Mouse (Mus musculus) natural killer cell, adult 2 months (primary cell): Measurements from ENCODE around the gene Csk.

Experiments used
- DNase-seq, 2 experiments: peaks; one replicate each; pipeline ENCODE4 v3.0.0; 2022; ENCODE audit warnings: low spot score in 2 of 2

The Csk gene

GRCm38 (mm10) chr9:57657843-57658242 lies 4.4 kb upstream of the Csk start:
- no peak for DNase-seq

GRCm38 (mm10) chr9:57656631-57657350 lies 3.4 kb upstream of the Csk start:
- no peak for DNase-seq

GRCm38 (mm10) chr9:57655749-57656148 lies 2.3 kb upstream of the Csk start:
- peak; percentile 91 to 96 for DNase-seq

GRCm38 (mm10) chr9:57654966-57655365 lies 1.5 kb upstream of the Csk start:
- no peak for DNase-seq

- DNase-seq, result no peak
Observed at GRCm38 (mm10) chr9:57652855-57653254, 576 bp downstream of the Csk start.

GRCm38 (mm10) chr9:57652351-57652750 lies 1.1 kb downstream of the Csk start:
- DNase-seq, result no peak

- peak; percentile 63 to 76 for DNase-seq
Observed at GRCm38 (mm10) chr9:57650786-57651311, 2.6 kb downstream of the Csk start.

- no peak for DNase-seq
Observed at GRCm38 (mm10) chr9:57650130-57650785, 3.2 kb downstream of the Csk start.

- no peak for DNase-seq
Observed at GRCm38 (mm10) chr9:57647286-57648108, 5.9 kb downstream of the Csk start.

- DNase-seq, result peak; percentile 64 to 72
Observed at GRCm38 (mm10) chr9:57646551-57647103, 6.8 kb downstream of the Csk start.

- peak; percentile 91 to 93 for DNase-seq
Observed at GRCm38 (mm10) chr9:57644944-57645893, 8.2 kb downstream of the Csk start.

- DNase-seq, result no peak
Observed at GRCm38 (mm10) chr9:57644442-57644943, 8.9 kb downstream of the Csk start.

- peak; percentile 44 to 50 for DNase-seq
Observed at GRCm38 (mm10) chr9:57643856-57644180, 9.6 kb downstream of the Csk start.

GRCm38 (mm10) chr9:57643169-57643855 lies 10.1 kb downstream of the Csk start:
- no peak for DNase-seq

GRCm38 (mm10) chr9:57641775-57642550 lies 11.5 kb downstream of the Csk start:
- DNase-seq, result peak in 1 of 2 experiments; percentile 39

- no peak for DNase-seq
Observed at GRCm38 (mm10) chr9:57641022-57641421, 12.4 kb downstream of the Csk start.

GRCm38 (mm10) chr9:57640384-57640783 lies 13.0 kb downstream of the Csk start:
- peak; percentile 86 to 93 for DNase-seq

GRCm38 (mm10) chr9:57639661-57640328 lies 13.6 kb downstream of the Csk start:
- DNase-seq, result no peak
